Mouse (Mus musculus): ENCODE data around the gene Ubxn4.
"Not testable (repeated sequence)": the region's sequence is repeated elsewhere in the genome, so short reads cannot be mapped to it uniquely, and the experiment has no call there.

Ubxn4 gene

DNA sequence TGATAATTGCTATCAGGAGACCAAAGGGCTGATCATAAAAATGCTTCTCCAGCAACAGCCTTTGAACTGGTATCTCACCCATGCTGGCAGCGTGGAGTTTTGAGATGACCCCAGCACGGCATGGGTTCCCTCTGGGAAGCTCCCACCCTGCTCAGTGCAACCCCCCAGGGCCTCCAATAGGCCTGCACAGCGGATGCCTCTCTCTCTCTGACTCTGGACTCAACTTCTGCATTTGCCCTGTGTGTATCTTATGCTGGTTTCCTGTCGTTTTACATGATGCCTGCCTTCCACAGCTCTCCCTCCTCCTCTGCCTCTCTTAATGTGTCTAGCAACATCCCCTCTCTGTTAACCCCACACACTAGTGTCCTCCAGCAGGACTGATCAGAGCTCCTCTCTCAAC is 70.9 kb downstream of the Ubxn4 start:
- DNase-seq (ENCODE audit: low spot score), result no peak

DNA sequence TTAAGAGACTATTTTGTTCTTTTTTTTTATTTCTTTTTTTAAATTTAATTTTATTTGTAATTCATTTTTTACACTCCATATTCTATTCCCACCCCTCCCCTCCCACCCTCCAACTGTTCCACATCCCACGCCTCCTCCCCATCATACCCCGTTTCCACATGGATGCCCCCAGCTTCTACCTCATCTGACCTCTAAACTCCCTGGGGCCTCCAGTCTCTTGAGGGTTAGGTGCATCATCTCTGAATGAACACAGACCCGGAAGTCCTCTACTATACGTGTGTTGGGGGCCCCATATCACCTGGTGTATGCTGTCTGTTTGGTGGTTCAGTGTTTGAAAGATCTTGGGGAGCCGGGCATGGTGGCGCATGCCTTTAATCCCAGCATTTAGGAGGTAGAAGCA is 75.5 kb downstream of the Ubxn4 start:
- DNase-seq (ENCODE audit: low spot score), result not testable (repeated sequence)

DNA sequence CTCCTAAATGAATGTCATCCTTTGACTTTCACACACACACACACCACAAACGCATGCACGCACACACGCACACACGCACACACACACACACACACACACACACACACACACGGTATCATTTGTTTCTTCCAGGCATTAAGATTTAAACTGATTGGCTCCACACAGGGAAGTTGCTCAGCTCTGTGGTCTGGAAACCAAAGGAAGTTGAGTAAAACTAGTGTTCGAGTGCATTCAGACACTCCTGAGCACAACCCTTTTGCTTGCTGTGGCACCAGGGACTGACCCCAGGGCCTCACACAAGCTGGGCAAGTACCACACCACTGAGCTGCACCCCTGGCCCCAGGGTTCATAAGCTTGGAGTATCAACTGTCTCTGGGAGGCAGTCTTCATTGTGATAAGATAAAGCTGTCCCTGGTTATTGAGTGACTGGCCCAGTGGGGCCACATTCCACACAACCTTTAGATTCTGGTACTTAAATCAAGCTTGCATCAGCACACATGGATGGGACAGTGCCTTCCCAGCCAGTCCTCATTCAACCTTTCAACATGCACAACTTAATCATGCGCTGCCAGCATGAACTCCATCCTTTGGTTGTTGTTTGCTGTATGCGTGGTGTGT is 79.4 kb downstream of the Ubxn4 start:
- DNase-seq (ENCODE audit: low spot score), result no peak

- no peak for DNase-seq (ENCODE audit: low spot score)
Observed at GRCm38 (mm10) chr1:128324776-128325175, 81.0 kb downstream of the Ubxn4 start.

- DNase-seq (ENCODE audit: low spot score), result no peak
Observed at GRCm38 (mm10) chr1:128327165-128327564, 83.4 kb downstream of the Ubxn4 start.

GRCm38 (mm10) chr1:128328218-128328617 is 84.5 kb downstream of the Ubxn4 start, which contains the start of gene Lct:
Gene Lct (minus strand): TSS chr1:128328318.
- no peak for DNase-seq (ENCODE audit: low spot score)

Data from lung, postnatal 25 days (tissue).